Mouse (Mus musculus): ENCODE measurements around the gene Cgas. TPM values are rescaled to one million over a fixed set of nuclear protein-coding genes. Genes with fewer than 3 reads are reported as not detected.

Cgas gene
- polyA plus RNA-seq, 1 experiment from 2014 or later: 3.4 TPM

- H3K9me3 ChIP-seq: no peaks in the 10 kb centered on the region
- H3K4me2 ChIP-seq: no peak overlapping the region
- H3K36me3 ChIP-seq: no peaks in the 10 kb centered on the region
- peaks cover 24% of the 10 kb centered on the region for H3K27me3 ChIP-seq
- no peak for ATAC-seq (ENCODE audit: insufficient number of reproducible peaks, low FRiP score, low TSS enrichment, low read depth)
- H3K9ac ChIP-seq: no peak overlapping the region
- H3K27ac ChIP-seq: no peak overlapping the region
- WGBS: 78% methylated on average over 5 of the region's 5 CpGs
- peaks cover 7% of the 10 kb centered on the region for H3K4me1 ChIP-seq
- H3K4me3 ChIP-seq: no peak overlapping the region
These were observed 42.5 kb downstream of the Cgas start for GRCm38 (mm10) chr9:78400570-78400969.

DNA sequence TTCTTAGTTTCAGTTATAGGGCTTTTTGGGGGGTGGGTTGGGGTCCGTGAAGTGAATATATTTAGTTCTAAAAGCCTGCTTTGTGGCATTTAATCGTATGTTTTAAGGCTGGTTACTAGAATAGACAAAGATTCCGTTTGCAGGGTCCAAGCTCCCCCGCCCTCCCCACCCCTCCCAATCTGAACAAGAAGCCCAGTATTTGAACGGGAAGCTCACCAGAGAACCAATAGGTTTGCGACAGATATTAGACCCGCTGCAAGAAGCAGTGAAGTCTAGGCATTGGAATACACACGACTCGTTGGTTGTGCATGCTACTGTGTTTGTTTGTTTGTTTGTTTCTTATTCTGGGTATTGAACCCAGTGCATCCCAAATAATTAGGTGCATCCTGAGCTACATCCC lies 46.5 kb downstream of the Cgas start:
- Histone ChIP-seq H3K9me3 (no peaks in the 10 kb centered on the region), H3K36me3 (no peaks in the 10 kb centered on the region), H3K4me1 (peaks cover 9% of the 10 kb centered on the region), H3K27me3 (peaks cover 59% of the 10 kb centered on the region), H3K4me2 (peak overlapping the region; percentile 78; the same call in 1 of the 2 replicates), H3K27ac (no peak overlapping the region), H3K9ac (no peak overlapping the region), H3K4me3 (peak overlapping the region; percentile 46)
- no peak for ATAC-seq (ENCODE audit: insufficient number of reproducible peaks, low FRiP score, low TSS enrichment, low read depth)
- WGBS: 51% methylated on average over 9 of the region's 9 CpGs

DNA sequence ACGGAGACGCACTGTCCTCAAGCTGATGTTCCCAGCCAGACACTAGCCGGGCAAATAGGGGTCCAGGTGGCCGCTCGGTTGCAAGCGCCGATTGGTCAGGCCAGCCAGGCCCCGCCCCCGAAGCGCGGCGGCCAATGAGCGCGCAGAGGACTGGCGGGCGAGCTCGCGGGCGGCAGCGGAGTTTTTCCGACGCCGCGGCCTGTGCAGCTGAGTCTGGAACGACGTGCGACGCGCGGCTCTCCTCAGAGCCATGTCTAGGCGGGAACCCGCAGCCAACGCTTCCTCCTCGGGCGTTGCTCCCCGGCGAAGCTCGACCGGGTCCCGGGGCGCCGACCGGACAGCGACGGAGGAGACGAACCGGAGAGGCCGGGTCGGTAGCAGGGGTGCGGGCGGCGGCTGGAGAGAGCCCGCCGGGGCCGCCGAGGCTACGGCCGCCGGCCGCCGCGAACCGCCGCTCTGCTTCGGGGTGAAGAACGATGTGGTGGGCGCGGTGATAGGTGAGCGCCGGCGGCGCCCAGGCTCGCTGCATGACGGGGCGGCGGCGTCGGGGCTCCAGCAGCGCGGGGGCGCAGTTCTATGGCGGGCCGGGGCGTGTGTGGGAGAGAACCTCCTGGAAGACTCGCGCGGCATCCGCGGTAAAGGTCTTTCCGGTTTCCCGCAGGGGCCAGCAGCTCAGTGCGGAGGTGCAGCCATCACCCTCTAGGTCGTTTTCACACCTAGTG lies 47.2 kb downstream of the Cgas start, which contains the start of gene Ddx43:
TSS of gene Ddx43 (plus strand) at position 148 of the 722 bp plus-strand sequence.
- no peaks in the 10 kb centered on the region for H3K9me3 ChIP-seq
- peaks cover 9% of the 10 kb centered on the region for H3K4me1 ChIP-seq
- H3K9ac ChIP-seq: peak within 1 kb of the TSS; percentile 33; the same call in 1 of the 2 replicates
- WGBS: 3% methylated on average over 89 of the region's 93 CpGs
- peak within 1 kb of the TSS; percentile 78 for H3K4me2 ChIP-seq
- no peak within 1 kb of the TSS for H3K27ac ChIP-seq
- peak within 1 kb of the TSS; percentile 46 for H3K4me3 ChIP-seq
- H3K27me3 ChIP-seq: peaks cover 59% of the 10 kb centered on the region
- H3K36me3 ChIP-seq: no peaks in the 10 kb centered on the region
- ATAC-seq (ENCODE audit: insufficient number of reproducible peaks, low FRiP score, low TSS enrichment, low read depth): 0 out of 2 replicates have a peak, but pooled peaks have one; percentile 44

GRCm38 (mm10) chr9:78395244-78395629 lies 47.8 kb downstream of the Cgas start:
- 35% methylated on average over 11 of the region's 11 CpGs for WGBS

GRCm38 (mm10) chr9:78394602-78395001 lies 48.4 kb downstream of the Cgas start:
- Histone ChIP-seq H3K4me1 (peaks cover 9% of the 10 kb centered on the region), H3K27ac (no peak overlapping the region), H3K4me3 (no peak overlapping the region), H3K9ac (no peak overlapping the region), H3K4me2 (no peak overlapping the region), H3K9me3 (no peaks in the 10 kb centered on the region), H3K27me3 (peaks cover 59% of the 10 kb centered on the region), H3K36me3 (no peaks in the 10 kb centered on the region)
- 59% methylated on average over 7 of the region's 7 CpGs for WGBS
- ATAC-seq (ENCODE audit: insufficient number of reproducible peaks, low FRiP score, low TSS enrichment, low read depth): no peak

More at GRCm38 (mm10) chr9:78395244-78395629, 47.8 kb downstream of the Cgas start:
- H3K27me3 ChIP-seq: peaks cover 59% of the 10 kb centered on the region
- H3K27ac ChIP-seq: no peak overlapping the region
- H3K4me3 ChIP-seq: peak overlapping the region; percentile 46
- no peaks in the 10 kb centered on the region for H3K36me3 ChIP-seq
- no peak for ATAC-seq (ENCODE audit: insufficient number of reproducible peaks, low FRiP score, low TSS enrichment, low read depth)
- H3K4me1 ChIP-seq: peaks cover 9% of the 10 kb centered on the region
- no peaks in the 10 kb centered on the region for H3K9me3 ChIP-seq
- H3K4me2 ChIP-seq: peak overlapping the region; percentile 78
- no peak overlapping the region for H3K9ac ChIP-seq

DNA sequence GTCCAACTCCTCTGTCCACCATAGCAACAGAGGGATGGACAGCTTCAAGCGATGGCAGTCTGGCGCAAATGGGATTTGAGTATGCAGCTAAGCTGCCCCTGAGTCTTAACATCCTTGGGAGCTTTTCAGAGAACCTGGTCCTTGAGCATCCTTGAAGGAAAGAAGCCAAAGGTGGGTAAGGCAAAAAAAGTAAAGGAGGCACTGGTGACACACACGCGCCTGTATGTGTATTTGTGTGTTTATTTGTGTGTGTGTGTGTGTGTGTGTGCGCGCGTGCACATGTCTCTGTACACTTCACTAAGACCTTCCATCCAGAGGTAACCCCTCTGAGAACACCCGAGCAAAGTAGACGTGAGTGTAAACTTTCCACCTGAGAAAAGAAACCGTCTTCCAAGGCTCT lies 49.3 kb downstream of the Cgas start:
- Histone ChIP-seq H3K9me3 (no peaks in the 10 kb centered on the region), H3K4me1 (peaks cover 9% of the 10 kb centered on the region), H3K27me3 (peaks cover 59% of the 10 kb centered on the region), H3K36me3 (no peaks in the 10 kb centered on the region), H3K4me3 (no peak overlapping the region), H3K4me2 (no peak overlapping the region), H3K9ac (no peak overlapping the region), H3K27ac (no peak overlapping the region)
- WGBS: 84% methylated on average over 10 of the region's 10 CpGs
- no peak for ATAC-seq (ENCODE audit: insufficient number of reproducible peaks, low FRiP score, low TSS enrichment, low read depth)

DNA sequence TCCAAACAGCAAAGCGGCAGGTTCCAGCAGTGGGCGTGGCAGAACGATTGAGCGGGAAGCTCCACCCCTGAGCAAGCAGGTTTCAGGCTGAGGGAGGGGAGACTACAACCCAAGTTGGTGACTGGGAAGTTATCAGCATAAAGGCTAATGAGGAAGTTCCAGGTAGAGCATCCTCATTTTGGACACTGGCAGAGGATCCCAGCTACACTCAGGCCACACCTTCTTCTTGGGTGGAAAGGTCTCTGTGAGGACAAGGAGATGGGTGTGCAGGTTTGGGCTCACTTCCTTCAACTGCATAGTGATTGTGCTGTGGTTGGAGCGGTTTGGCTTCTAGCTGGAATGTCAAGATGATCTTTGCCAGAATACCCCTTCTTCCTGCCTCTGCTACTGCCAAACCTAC lies 53.1 kb downstream of the Cgas start:
- H3K9ac ChIP-seq: no peak overlapping the region
- ATAC-seq (ENCODE audit: insufficient number of reproducible peaks, low FRiP score, low TSS enrichment, low read depth): no peak
- H3K4me3 ChIP-seq: no peak overlapping the region
- WGBS: 38% methylated on average over 5 of the region's 5 CpGs
- no peaks in the 10 kb centered on the region for H3K9me3 ChIP-seq
- H3K27me3 ChIP-seq: peaks cover 29% of the 10 kb centered on the region
- no peak overlapping the region for H3K27ac ChIP-seq
- H3K4me2 ChIP-seq: no peak overlapping the region
- H3K4me1 ChIP-seq: no peaks in the 10 kb centered on the region
- H3K36me3 ChIP-seq: no peaks in the 10 kb centered on the region

DNA sequence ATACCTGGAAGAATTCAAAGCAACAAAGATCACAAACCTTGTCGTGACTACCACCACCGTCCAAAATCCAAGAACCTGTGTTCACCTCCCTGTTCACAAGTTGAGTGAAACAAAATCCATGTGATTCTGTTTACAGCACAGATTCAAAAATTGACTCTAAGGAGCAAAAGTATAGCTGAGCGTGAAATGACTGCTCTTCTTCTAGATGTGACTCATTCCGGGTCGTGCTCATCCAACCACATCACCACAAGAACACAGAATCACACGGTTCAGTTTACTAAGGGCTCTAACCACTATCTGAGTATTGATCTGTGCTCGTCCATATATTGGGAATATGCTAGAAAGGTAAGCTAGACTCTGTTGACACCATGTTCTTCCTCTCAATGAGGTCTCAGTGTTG lies 56.1 kb downstream of the Cgas start:
- no peak overlapping the region for H3K4me2 ChIP-seq
- H3K4me3 ChIP-seq: no peak overlapping the region
- H3K27me3 ChIP-seq: peaks cover under 1% of the 10 kb centered on the region; the same call in 1 of the 2 replicates
- H3K27ac ChIP-seq: no peak overlapping the region
- no peaks in the 10 kb centered on the region for H3K36me3 ChIP-seq
- H3K9ac ChIP-seq: no peak overlapping the region
- WGBS: 86% methylated on average over 7 of the region's 7 CpGs
- H3K9me3 ChIP-seq: no peaks in the 10 kb centered on the region
- ATAC-seq (ENCODE audit: insufficient number of reproducible peaks, low FRiP score, low TSS enrichment, low read depth): no peak
- no peaks in the 10 kb centered on the region for H3K4me1 ChIP-seq

GRCm38 (mm10) chr9:78385893-78386292 lies 57.1 kb downstream of the Cgas start:
- Histone ChIP-seq H3K9me3 (no peaks in the 10 kb centered on the region), H3K4me1 (no peaks in the 10 kb centered on the region), H3K36me3 (no peaks in the 10 kb centered on the region), H3K9ac (no peak overlapping the region), H3K27me3 (no peaks in the 10 kb centered on the region; the same call in 1 of the 2 replicates), H3K4me2 (no peak overlapping the region), H3K4me3 (no peak overlapping the region), H3K27ac (no peak overlapping the region)
- ATAC-seq (ENCODE audit: insufficient number of reproducible peaks, low FRiP score, low TSS enrichment, low read depth): no peak
- 53% methylated on average over 3 of the region's 3 CpGs for WGBS

Small RNA genes lying within 50 kb of the gene (microRNA-seq; reads per million reads assigned to microRNA genes)
- not detected for gene Gm26377

Other genes starting within 250 kb of the Cgas start
- gene Gsta1, start 212.6 kb downstream of the Cgas start, polyA plus RNA-seq (2015; fragmentation: Nextera tagmentation; extraction: Ambion mirVana): 8.8 and 10.0 TPM in 2 replicates
- 12.5 and 12.9 TPM in 2 replicates for gene Gm3776, start 186.1 kb downstream of the Cgas start, polyA plus RNA-seq (2015; fragmentation: Nextera tagmentation; extraction: Ambion mirVana)
- gene Gm10639, start 153.3 kb downstream of the Cgas start, polyA plus RNA-seq (2015; fragmentation: Nextera tagmentation; extraction: Ambion mirVana): 0.22 and 0.29 TPM in 2 replicates
- not detected in 2 replicates for gene Omt2a, start 128.4 kb downstream of the Cgas start, polyA plus RNA-seq (2015; fragmentation: Nextera tagmentation; extraction: Ambion mirVana)
- not detected in 2 replicates for gene Omt2b, start 115.6 kb downstream of the Cgas start, polyA plus RNA-seq (2015; fragmentation: Nextera tagmentation; extraction: Ambion mirVana)
- 15.4 and 16.8 TPM in 2 replicates for gene Gsta2, start 87.4 kb downstream of the Cgas start, polyA plus RNA-seq (2015; fragmentation: Nextera tagmentation; extraction: Ambion mirVana)
- gene Dppa5a, start 75.1 kb downstream of the Cgas start, polyA plus RNA-seq (2015; fragmentation: Nextera tagmentation; extraction: Ambion mirVana): 0.42 TPM in 1 of 2 replicates, not detected in the other
- 2.9 and 3.4 TPM in 2 replicates for gene Ooep, start 64.5 kb downstream of the Cgas start, polyA plus RNA-seq (2015; fragmentation: Nextera tagmentation; extraction: Ambion mirVana)
- 0.15 and 0.27 TPM in 2 replicates for gene Ddx43, start 47.5 kb downstream of the Cgas start, polyA plus RNA-seq (2015; fragmentation: Nextera tagmentation; extraction: Ambion mirVana)
- 21.2 and 24.6 TPM in 2 replicates for gene Mto1, start 5.0 kb upstream of the Cgas start, polyA plus RNA-seq (2015; fragmentation: Nextera tagmentation; extraction: Ambion mirVana)
- gene Gm17324, start 5.5 kb upstream of the Cgas start, polyA plus RNA-seq (2015; fragmentation: Nextera tagmentation; extraction: Ambion mirVana): 0.71 and 0.83 TPM in 2 replicates
- 4,450 and 5,127 TPM in 2 replicates for gene Eef1a1, start 45.9 kb upstream of the Cgas start, polyA plus RNA-seq (2015; fragmentation: Nextera tagmentation; extraction: Ambion mirVana)
- 22.4 and 22.9 TPM in 2 replicates for gene Slc17a5, start 144.8 kb upstream of the Cgas start, polyA plus RNA-seq (2015; fragmentation: Nextera tagmentation; extraction: Ambion mirVana)
- 23.3 and 24.6 TPM in 2 replicates for gene Cd109, start 172.3 kb upstream of the Cgas start, polyA plus RNA-seq (2015; fragmentation: Nextera tagmentation; extraction: Ambion mirVana)

Data from limb, embryonic 15.5 days (tissue).